Mouse (Mus musculus): Measurements from ENCODE around the gene Psg19.
A peak's percentile ranks its signal among the peaks of the same experiment; 100 is the strongest.
"Not testable (repeated sequence)": the region's sequence is repeated elsewhere in the genome, so short reads cannot be mapped to it uniquely, and the experiment has no call there.

The Psg19 gene

GRCm38 (mm10) chr7:18798420-18798819 lies at the start of gene Psg19:
TSS of gene Psg19 (minus strand) at chr7:18798520.
- DNase-seq (ENCODE audit: low spot score in 2 of 2): no peak

GRCm38 (mm10) chr7:18844811-18845210 lies 46.5 kb upstream of the Psg19 start:
- no peak for DNase-seq (ENCODE audit: low spot score in 2 of 2)

GRCm38 (mm10) chr7:18841174-18841567 lies 42.9 kb upstream of the Psg19 start:
- no peak for DNase-seq (ENCODE audit: low spot score in 2 of 2)

- DNase-seq (ENCODE audit: low spot score in 2 of 2): no peak
Measured at GRCm38 (mm10) chr7:18840386-18841173, 42.3 kb upstream of the Psg19 start.

- no peak for DNase-seq (ENCODE audit: low spot score in 2 of 2)
Measured at GRCm38 (mm10) chr7:18839865-18840264, 41.5 kb upstream of the Psg19 start, which contains the start of gene Mill2. TSS of gene Mill2 (plus strand) at chr7:18839966.

- no peak for DNase-seq (ENCODE audit: low spot score in 2 of 2)
Measured at GRCm38 (mm10) chr7:18832298-18832697, 34.0 kb upstream of the Psg19 start.

- DNase-seq (ENCODE audit: low spot score in 2 of 2): no peak
Measured at GRCm38 (mm10) chr7:18829545-18829944, 31.2 kb upstream of the Psg19 start.

- no peak for DNase-seq (ENCODE audit: low spot score in 2 of 2)
Measured at GRCm38 (mm10) chr7:18828592-18828991, 30.3 kb upstream of the Psg19 start.

GRCm38 (mm10) chr7:18827792-18828546 lies 29.6 kb upstream of the Psg19 start:
- no peak for DNase-seq (ENCODE audit: low spot score in 2 of 2)

- DNase-seq (ENCODE audit: low spot score in 2 of 2): no peak
Measured at GRCm38 (mm10) chr7:18821507-18821906, 23.2 kb upstream of the Psg19 start, which contains the start of gene Psg17. TSS of gene Psg17 (minus strand) at chr7:18821607.

- DNase-seq (ENCODE audit: low spot score in 2 of 2): no peak
Measured at GRCm38 (mm10) chr7:18818301-18818700, 20.0 kb upstream of the Psg19 start.

GRCm38 (mm10) chr7:18803526-18803925 lies 5.2 kb upstream of the Psg19 start:
- no peak for DNase-seq (ENCODE audit: low spot score in 2 of 2)

GRCm38 (mm10) chr7:18799129-18799528 lies 809 bp upstream of the Psg19 start:
- DNase-seq (ENCODE audit: low spot score in 2 of 2): no peak

GRCm38 (mm10) chr7:18790671-18791070 lies 7.6 kb downstream of the Psg19 start:
- not testable (repeated sequence) for DNase-seq (ENCODE audit: low spot score in 2 of 2)

GRCm38 (mm10) chr7:18781301-18781700 lies 17.0 kb downstream of the Psg19 start:
- not testable (repeated sequence) for DNase-seq (ENCODE audit: low spot score in 2 of 2)

- no peak for DNase-seq (ENCODE audit: low spot score in 2 of 2)
Measured at GRCm38 (mm10) chr7:18779337-18779781, 19.0 kb downstream of the Psg19 start.

GRCm38 (mm10) chr7:18762885-18763284 lies 35.4 kb downstream of the Psg19 start:
- not testable (repeated sequence) for DNase-seq (ENCODE audit: low spot score in 2 of 2)

GRCm38 (mm10) chr7:18760152-18760551 lies 38.2 kb downstream of the Psg19 start:
- not testable (repeated sequence) for DNase-seq (ENCODE audit: low spot score in 2 of 2)

- DNase-seq (ENCODE audit: low spot score in 2 of 2): peak; percentile 32 to 56
Measured at GRCm38 (mm10) chr7:18749896-18750477, 48.3 kb downstream of the Psg19 start.

GRCm38 (mm10) chr7:18748994-18749895 lies 49.1 kb downstream of the Psg19 start:
- no peak for DNase-seq (ENCODE audit: low spot score in 2 of 2)

- not testable (repeated sequence) for DNase-seq (ENCODE audit: low spot score in 2 of 2)
Measured at GRCm38 (mm10) chr7:18747420-18747819, 50.9 kb downstream of the Psg19 start.
